Mouse (Mus musculus): ENCODE results near the gene Atp1a2. TPM values are rescaled to one million over a fixed set of nuclear protein-coding genes. Genes with fewer than 3 reads are reported as not detected.
A peak's percentile ranks its signal among the peaks of the same experiment; 100 is the strongest.
"Not testable (repeated sequence)": the region's sequence is repeated elsewhere in the genome, so short reads cannot be mapped to it uniquely, and the experiment has no call there.

Atp1a2 gene
- polyA plus RNA-seq, 1 experiment from 2014 or later = 1.4 TPM

DNA sequence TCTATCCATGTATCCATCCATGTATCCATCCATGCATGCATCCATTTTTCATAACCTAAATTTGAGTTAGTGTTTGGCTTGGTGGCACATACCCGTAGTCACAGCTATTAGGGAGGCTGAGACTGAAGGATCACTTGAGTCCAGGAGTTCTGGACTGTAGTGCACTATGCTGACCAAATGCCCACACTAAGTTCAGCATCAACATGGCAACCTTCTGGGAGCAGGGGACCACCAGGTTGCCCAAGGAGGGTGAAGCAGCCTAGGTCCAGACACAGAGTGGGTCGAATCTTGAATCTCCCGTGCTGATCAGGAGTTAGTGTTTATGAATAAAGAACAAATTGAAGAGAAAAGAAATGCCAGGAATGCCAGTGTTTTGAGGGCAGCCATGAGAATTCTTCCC is 26.7 kb downstream of the Atp1a2 start:
- Histone ChIP-seq H3K9me3 (ENCODE audit: control insufficient read depth, low read length) (no peaks in the 10 kb centered on the region), H3K4me2 (ENCODE audit: low read depth, severe bottlenecking) (no peak overlapping the region), H3K4me1 (ENCODE audit: control insufficient read depth, insufficient read depth, low read length) (no peaks in the 10 kb centered on the region), H3K36me3 (ENCODE audit: control insufficient read depth, insufficient read depth, low read length) (no peaks in the 10 kb centered on the region), H3K4me3 (ENCODE audit: low read depth, low read length) (no peak overlapping the region), H3K27me3 (ENCODE audit: control insufficient read depth, insufficient read depth, low read length) (no peaks in the 10 kb centered on the region), H3K9ac (ENCODE audit: low read length) (no peak overlapping the region), H3K27ac (replicated peaks; ENCODE audit: low read depth, low read length) (no peak overlapping the region)
- no peak for DNase-seq (ENCODE audit: low spot score)
- no peak for ATAC-seq (ENCODE audit: insufficient number of reproducible peaks, low FRiP score, low TSS enrichment, low read depth)
- 94% methylated on average over 3 of the region's 3 CpGs for WGBS

DNA sequence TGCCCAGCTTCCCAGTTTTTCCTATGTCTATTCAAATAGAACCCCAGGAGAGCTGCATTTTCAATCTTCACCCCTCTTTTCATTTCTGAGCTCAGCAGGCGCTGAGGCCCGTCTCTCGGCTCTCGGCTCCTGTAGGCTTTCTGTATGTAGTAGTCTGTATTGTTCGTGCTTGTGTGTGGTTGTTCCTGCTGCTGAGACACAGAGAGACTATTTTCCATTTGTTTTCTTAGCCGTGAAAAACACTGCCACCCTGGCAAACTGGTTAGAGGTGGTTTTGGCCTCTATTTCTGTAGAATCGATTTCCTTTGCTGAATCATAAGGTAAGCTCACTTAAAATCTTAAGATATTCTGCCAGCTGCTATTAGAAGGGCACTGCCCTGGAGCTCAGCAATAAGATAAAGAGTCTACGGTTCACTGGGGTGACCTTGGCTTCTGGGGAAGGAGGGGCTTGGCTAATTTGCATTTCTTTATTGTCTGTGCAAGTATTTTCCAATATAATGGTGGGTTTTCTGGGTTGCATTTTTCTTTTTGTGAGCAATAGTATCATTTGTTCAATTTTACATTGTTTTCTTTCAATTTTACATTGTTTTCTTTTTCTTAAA is 36.3 kb downstream of the Atp1a2 start, which contains the start of gene Igsf8:
Gene Igsf8 (plus strand): TSS at position 165 of the 602 bp plus-strand sequence.
- ATAC-seq (ENCODE audit: insufficient number of reproducible peaks, low FRiP score, low TSS enrichment, low read depth) (no peak), DNase-seq (ENCODE audit: low spot score) (no peak)
- Histone ChIP-seq H3K36me3 (ENCODE audit: control insufficient read depth, insufficient read depth, low read length) (no peaks in the 10 kb centered on the region), H3K4me1 (ENCODE audit: control insufficient read depth, insufficient read depth, low read length) (no peaks in the 10 kb centered on the region), H3K9ac (ENCODE audit: low read length) (no peak within 1 kb of the TSS), H3K27ac (replicated peaks; ENCODE audit: low read depth, low read length) (no peak within 1 kb of the TSS), H3K27me3 (ENCODE audit: control insufficient read depth, insufficient read depth, low read length) (no peaks in the 10 kb centered on the region), H3K4me2 (ENCODE audit: low read depth, severe bottlenecking) (no peak within 1 kb of the TSS), H3K9me3 (ENCODE audit: control insufficient read depth, low read length) (no peaks in the 10 kb centered on the region), H3K4me3 (ENCODE audit: low read depth, low read length) (no peak within 1 kb of the TSS)
- 73% methylated on average over 8 of the region's 8 CpGs for WGBS

DNA sequence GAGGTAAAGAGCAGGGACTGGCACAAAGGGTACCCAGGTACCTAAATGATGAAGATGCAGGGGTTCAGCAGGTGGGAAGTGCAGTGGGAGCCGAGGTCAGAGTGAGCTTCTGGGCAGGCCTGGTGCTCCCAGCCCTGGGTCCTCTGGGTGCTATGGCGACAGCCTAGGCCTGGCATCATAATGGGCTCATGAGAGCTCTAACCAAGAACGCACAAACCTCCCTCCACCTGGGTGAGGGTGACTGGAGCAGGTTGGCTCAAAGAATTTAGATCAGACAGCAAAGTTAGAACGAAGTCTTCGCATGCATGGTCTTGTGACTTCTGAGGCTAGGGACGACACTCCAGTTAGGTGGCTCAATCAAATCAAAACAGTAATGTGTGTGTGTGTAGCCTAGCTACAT is 39.5 kb downstream of the Atp1a2 start, which contains the start of gene Atp1a4:
Gene Atp1a4 (minus strand): TSS at position 101 of the 400 bp plus-strand sequence.
- DNase-seq (ENCODE audit: low spot score) (no peak), ATAC-seq (ENCODE audit: insufficient number of reproducible peaks, low FRiP score, low TSS enrichment, low read depth) (no peak)
- Histone ChIP-seq H3K9ac (ENCODE audit: low read length) (no peak within 1 kb of the TSS), H3K4me2 (ENCODE audit: low read depth, severe bottlenecking) (no peak within 1 kb of the TSS), H3K36me3 (ENCODE audit: control insufficient read depth, insufficient read depth, low read length) (no peaks in the 10 kb centered on the region), H3K27ac (replicated peaks; ENCODE audit: low read depth, low read length) (no peak within 1 kb of the TSS), H3K4me3 (ENCODE audit: low read depth, low read length) (no peak within 1 kb of the TSS), H3K9me3 (ENCODE audit: control insufficient read depth, low read length) (no peaks in the 10 kb centered on the region), H3K27me3 (ENCODE audit: control insufficient read depth, insufficient read depth, low read length) (no peaks in the 10 kb centered on the region), H3K4me1 (ENCODE audit: control insufficient read depth, insufficient read depth, low read length) (no peaks in the 10 kb centered on the region)
- 91% methylated on average over 6 of the region's 6 CpGs for WGBS

DNA sequence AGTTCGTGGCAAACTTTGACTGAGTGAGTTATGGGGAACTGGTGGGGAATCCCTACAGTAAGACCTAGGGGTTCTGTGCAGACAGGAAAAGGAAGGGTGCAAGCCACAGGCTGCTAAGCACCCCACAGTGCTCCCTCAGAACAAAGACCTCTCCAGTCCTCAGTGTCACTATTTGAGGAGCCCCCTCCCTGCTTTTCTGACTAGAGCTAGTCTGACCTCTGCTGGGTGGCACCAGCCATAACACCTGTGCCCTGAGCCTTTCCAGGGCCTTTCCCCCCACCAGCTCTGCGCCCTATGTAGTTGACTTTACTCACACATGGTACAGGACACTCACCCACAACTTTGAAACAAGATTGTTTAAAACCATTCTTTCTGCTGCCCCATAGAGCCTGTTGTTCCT is 50.2 kb downstream of the Atp1a2 start:
- WGBS = 59% methylated on average over 2 of the region's 2 CpGs
- ATAC-seq (ENCODE audit: insufficient number of reproducible peaks, low FRiP score, low TSS enrichment, low read depth) (peak; percentile 70; the same call in 1 of the 2 replicates), DNase-seq (ENCODE audit: low spot score) (peak; percentile 64)
- peaks cover 12% of the 10 kb centered on the region; the same call in 1 of the 2 replicates for H3K27me3 ChIP-seq (ENCODE audit: control insufficient read depth, insufficient read depth, low read length)
- no peak overlapping the region for H3K27ac ChIP-seq (replicated peaks; ENCODE audit: low read depth, low read length)
- H3K4me1 ChIP-seq (ENCODE audit: control insufficient read depth, insufficient read depth, low read length) = no peaks in the 10 kb centered on the region
- no peaks in the 10 kb centered on the region for H3K9me3 ChIP-seq (ENCODE audit: control insufficient read depth, low read length)
- H3K4me3 ChIP-seq (ENCODE audit: low read depth, low read length) = no peak overlapping the region
- H3K9ac ChIP-seq (ENCODE audit: low read length) = no peak overlapping the region
- no peaks in the 10 kb centered on the region for H3K36me3 ChIP-seq (ENCODE audit: control insufficient read depth, insufficient read depth, low read length)
- no peak overlapping the region for H3K4me2 ChIP-seq (ENCODE audit: low read depth, severe bottlenecking)

DNA sequence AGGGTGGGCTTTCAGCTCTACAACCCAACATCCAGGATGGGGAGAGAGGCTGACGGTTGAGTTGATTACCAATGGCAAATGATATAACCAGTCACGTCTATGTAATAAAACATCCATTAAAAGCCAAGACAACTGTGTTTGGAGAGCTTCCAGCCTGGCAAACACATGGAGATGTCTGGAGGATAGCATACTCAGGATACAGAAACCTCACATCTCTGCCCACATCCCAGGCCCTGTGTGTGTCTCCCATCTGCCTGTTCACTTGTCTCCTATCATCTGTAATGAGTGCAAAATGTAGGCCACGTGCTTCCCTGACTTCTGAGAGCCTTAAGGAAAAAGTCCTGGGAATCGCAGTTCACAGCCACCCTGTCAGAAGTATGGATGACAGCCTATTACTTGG is 50.6 kb downstream of the Atp1a2 start:
- Histone ChIP-seq H3K27ac (replicated peaks; ENCODE audit: low read depth, low read length) (no peak overlapping the region), H3K36me3 (ENCODE audit: control insufficient read depth, insufficient read depth, low read length) (no peaks in the 10 kb centered on the region), H3K9ac (ENCODE audit: low read length) (no peak overlapping the region), H3K4me2 (ENCODE audit: low read depth, severe bottlenecking) (no peak overlapping the region), H3K4me1 (ENCODE audit: control insufficient read depth, insufficient read depth, low read length) (no peaks in the 10 kb centered on the region), H3K9me3 (ENCODE audit: control insufficient read depth, low read length) (no peaks in the 10 kb centered on the region), H3K4me3 (ENCODE audit: low read depth, low read length) (no peak overlapping the region), H3K27me3 (ENCODE audit: control insufficient read depth, insufficient read depth, low read length) (peaks cover 12% of the 10 kb centered on the region; the same call in 1 of the 2 replicates)
- DNase-seq (ENCODE audit: low spot score) = no peak
- ATAC-seq (ENCODE audit: insufficient number of reproducible peaks, low FRiP score, low TSS enrichment, low read depth) = no peak
- WGBS = 74% methylated on average over 4 of the region's 4 CpGs

DNA sequence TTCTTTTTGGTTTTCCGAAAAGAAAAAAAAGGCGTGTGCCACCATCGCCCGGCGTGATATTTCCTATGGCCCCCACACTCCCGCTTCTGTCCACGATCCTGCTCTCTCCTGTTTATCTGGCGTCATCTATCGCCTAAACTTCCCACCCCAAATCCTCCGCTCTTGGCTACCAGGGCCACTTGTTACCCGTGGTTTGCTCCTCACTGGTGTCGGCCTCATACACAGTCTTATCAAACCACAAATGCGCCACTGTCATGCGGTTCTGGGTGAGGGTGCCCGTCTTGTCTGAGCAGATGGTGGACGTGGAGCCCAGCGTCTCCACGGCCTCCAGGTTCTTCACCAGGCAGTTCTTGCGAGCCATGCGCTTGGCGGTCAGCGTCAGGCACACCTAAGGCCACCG is 53.2 kb downstream of the Atp1a2 start:
- peaks cover 12% of the 10 kb centered on the region; the same call in 1 of the 2 replicates for H3K27me3 ChIP-seq (ENCODE audit: control insufficient read depth, insufficient read depth, low read length)
- H3K4me1 ChIP-seq (ENCODE audit: control insufficient read depth, insufficient read depth, low read length); H3K36me3 ChIP-seq (ENCODE audit: control insufficient read depth, insufficient read depth, low read length); H3K27ac ChIP-seq (replicated peaks; ENCODE audit: low read depth, low read length); DNase-seq (ENCODE audit: low spot score); ATAC-seq (ENCODE audit: insufficient number of reproducible peaks, low FRiP score, low TSS enrichment, low read depth); H3K4me3 ChIP-seq (ENCODE audit: low read depth, low read length); H3K4me2 ChIP-seq (ENCODE audit: low read depth, severe bottlenecking); H3K9ac ChIP-seq (ENCODE audit: low read length); H3K9me3 ChIP-seq (ENCODE audit: control insufficient read depth, low read length): not testable (repeated sequence)
- WGBS = 36% methylated on average over 23 of the region's 23 CpGs

DNA sequence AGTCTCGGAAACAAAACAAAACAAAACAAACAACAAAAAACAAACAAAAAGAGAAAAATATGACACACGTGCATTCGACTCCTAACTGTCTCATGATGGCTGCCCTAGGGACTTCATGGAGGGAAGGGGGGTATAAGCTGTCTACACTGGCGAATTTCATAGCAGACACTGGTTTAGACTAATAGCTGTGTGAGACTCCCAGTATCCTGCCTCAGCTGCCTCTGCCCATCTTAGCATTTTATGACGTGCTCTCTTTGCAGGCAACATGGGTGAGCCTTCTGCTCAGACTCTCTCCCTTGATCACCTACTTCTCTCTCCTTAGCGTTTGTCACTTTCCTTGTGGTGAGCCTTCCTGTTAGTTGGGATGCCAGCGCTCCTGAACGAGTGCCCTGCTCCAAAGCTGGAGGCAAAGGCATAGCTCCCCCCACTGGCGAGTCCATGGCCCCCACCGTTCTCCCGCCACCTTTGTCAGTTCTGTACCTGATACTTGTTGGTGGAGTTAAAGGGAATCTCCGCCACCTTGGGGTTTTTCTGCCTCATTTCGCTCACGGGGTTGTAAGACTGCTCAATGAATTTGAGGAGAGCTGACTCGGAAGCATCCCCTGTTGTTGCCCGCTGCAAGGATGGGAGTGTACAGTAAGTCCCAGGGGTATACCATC is 54.2 kb downstream of the Atp1a2 start:
- no peak for ATAC-seq (ENCODE audit: insufficient number of reproducible peaks, low FRiP score, low TSS enrichment, low read depth)
- H3K36me3 ChIP-seq (ENCODE audit: control insufficient read depth, insufficient read depth, low read length) = no peaks in the 10 kb centered on the region
- no peaks in the 10 kb centered on the region for H3K4me1 ChIP-seq (ENCODE audit: control insufficient read depth, insufficient read depth, low read length)
- H3K27me3 ChIP-seq (ENCODE audit: control insufficient read depth, insufficient read depth, low read length) = peaks cover 12% of the 10 kb centered on the region; the same call in 1 of the 2 replicates
- 25% methylated on average over 16 of the region's 16 CpGs for WGBS
- H3K9ac ChIP-seq (ENCODE audit: low read length) = no peak overlapping the region
- DNase-seq (ENCODE audit: low spot score) = peak; percentile 32
- no peak overlapping the region for H3K27ac ChIP-seq (replicated peaks; ENCODE audit: low read depth, low read length)
- no peak overlapping the region for H3K4me3 ChIP-seq (ENCODE audit: low read depth, low read length)
- no peak overlapping the region for H3K4me2 ChIP-seq (ENCODE audit: low read depth, severe bottlenecking)
- H3K9me3 ChIP-seq (ENCODE audit: control insufficient read depth, low read length) = no peaks in the 10 kb centered on the region

DNA sequence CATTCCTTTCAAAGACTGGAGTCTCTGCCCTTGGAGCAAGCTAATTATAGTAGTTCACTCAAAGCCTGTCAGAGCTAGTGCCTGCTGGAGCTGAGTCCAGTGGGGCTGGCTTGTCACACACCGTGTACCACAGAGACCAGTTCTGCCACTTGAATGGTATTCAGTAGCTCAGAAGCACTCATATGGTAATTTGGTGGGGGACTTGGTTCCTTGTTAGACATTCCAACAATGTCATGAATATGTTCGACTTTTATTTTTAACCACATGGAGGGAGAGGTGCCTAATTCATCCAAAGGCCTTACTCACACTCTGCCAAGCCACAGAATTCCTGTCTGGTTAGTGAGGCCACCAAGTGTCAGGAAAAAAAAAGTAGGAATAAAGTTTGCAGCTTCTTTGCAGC is 55.5 kb downstream of the Atp1a2 start:
- no peaks in the 10 kb centered on the region for H3K4me1 ChIP-seq (ENCODE audit: control insufficient read depth, insufficient read depth, low read length)
- DNase-seq (ENCODE audit: low spot score) (no peak), ATAC-seq (ENCODE audit: insufficient number of reproducible peaks, low FRiP score, low TSS enrichment, low read depth) (no peak)
- H3K27ac ChIP-seq (replicated peaks; ENCODE audit: low read depth, low read length) = no peak overlapping the region
- H3K9me3 ChIP-seq (ENCODE audit: control insufficient read depth, low read length) = no peaks in the 10 kb centered on the region
- no peak overlapping the region for H3K9ac ChIP-seq (ENCODE audit: low read length)
- H3K4me2 ChIP-seq (ENCODE audit: low read depth, severe bottlenecking) = no peak overlapping the region
- peaks cover 12% of the 10 kb centered on the region; the same call in 1 of the 2 replicates for H3K27me3 ChIP-seq (ENCODE audit: control insufficient read depth, insufficient read depth, low read length)
- H3K36me3 ChIP-seq (ENCODE audit: control insufficient read depth, insufficient read depth, low read length) = no peaks in the 10 kb centered on the region
- no peak overlapping the region for H3K4me3 ChIP-seq (ENCODE audit: low read depth, low read length)
- WGBS = 67% methylated on average over 2 of the region's 2 CpGs
